10 mouse cellular contexts compared by ENCODE assay signal in the genomic region with DNA sequence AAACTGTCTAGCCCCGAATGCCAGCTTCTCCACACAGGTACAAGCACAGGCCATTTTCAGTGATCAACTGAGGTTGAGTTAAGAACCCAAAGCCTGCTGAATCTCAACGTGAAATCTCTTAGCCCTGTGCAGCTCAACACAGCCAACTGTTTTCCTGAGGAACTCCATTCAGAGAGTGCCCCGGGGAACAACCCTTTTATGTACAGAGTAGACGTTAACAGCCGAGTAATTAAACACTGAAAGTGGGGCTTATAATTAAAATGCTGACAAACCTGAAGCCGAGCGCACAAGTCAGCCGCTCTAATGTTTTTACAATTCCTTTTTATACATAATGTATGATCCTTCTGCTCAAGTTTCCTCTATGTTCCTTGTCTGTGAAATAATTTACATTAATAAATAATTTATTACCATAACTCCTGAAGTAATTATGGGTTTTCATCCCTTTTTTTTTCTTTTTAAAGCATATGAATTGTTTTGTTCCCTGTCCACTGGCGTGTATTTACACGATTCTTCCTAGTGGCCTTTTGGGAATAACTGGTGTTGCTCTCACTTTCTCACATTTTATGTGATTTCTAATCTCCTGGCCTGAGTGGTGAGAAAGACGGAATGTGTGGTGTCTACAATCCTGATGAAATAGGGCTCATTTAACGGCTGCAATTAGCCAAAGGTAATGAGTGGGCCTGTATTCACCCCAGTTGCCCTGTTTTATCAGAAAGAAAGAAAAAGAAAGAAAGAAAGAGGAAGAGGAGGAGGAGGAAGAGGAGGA. TPM values are rescaled to one million over a fixed set of nuclear protein-coding genes. Genes with fewer than 3 reads are reported as not detected.
A peak's percentile ranks its signal among the peaks of the same experiment; 100 is the strongest.
DNase-seq lines count a peak whose midpoint lies in the region; ATAC-seq and TF ChIP-seq lines count a peak whose summit lies in the region.
"Had no signal": no experiment of that assay in that cellular context is flagged by ENCODE, and none has a peak within 500 bp of the region (broad histone marks: within the 10 kb centered on the region; RNA-seq: fewer than 3 reads in every experiment).

No protein-coding gene starts in this region.

- intact Hi-C loops in gastrocnemius, postnatal 36 days (cut with DNase I): no loop called here

- no peak overlapping the region for H3K4me2 ChIP-seq in embryonic facial prominence, embryonic 15.5 days (replicated peaks)
- H3K4me2 ChIP-seq in hindbrain, embryonic 16.5 days (ENCODE audit: low read length): no peak overlapping the region
- H3K4me2 ChIP-seq in midbrain, postnatal 0 days (ENCODE audit: low read depth, low read length, poor library complexity, severe bottlenecking): no peak overlapping the region

- WGBS in embryonic facial prominence, embryonic 15.5 days: 38% methylated on average over 12 of the region's 12 CpGs
- WGBS in hindbrain, embryonic 16.5 days: 26% methylated on average over 12 of the region's 12 CpGs
- WGBS in midbrain, postnatal 0 days: 32% methylated on average over 12 of the region's 12 CpGs

- peak overlapping the region; percentile 67; the same call in 1 of the 2 replicates for H3K27ac ChIP-seq in embryonic facial prominence, embryonic 15.5 days (replicated peaks)
- H3K27ac ChIP-seq in hindbrain, embryonic 16.5 days (ENCODE audit: low read depth, low read length): peak overlapping the region; percentile 54
- H3K27ac ChIP-seq in midbrain, postnatal 0 days (ENCODE audit: low read depth, low read length): no peak overlapping the region

- no peak for TF ChIP-seq CTCF in midbrain, postnatal 0 days (IDR thresholded peaks at IDR 0.05)

- H3K27me3 ChIP-seq in embryonic facial prominence, embryonic 15.5 days: no peaks in the 10 kb centered on the region
- H3K27me3 ChIP-seq in hindbrain, embryonic 16.5 days (replicated peaks; ENCODE audit: control insufficient read depth, insufficient read depth, low read length): no peaks in the 10 kb centered on the region
- H3K27me3 ChIP-seq in midbrain, postnatal 0 days (ENCODE audit: insufficient read depth, low read length): no peaks in the 10 kb centered on the region

- ATAC-seq in embryonic facial prominence, embryonic 15.5 days (ENCODE audit: insufficient number of reproducible peaks, low FRiP score, low TSS enrichment, low read depth): no peak
- ATAC-seq in hindbrain, embryonic 16.5 days: peak; percentile 40; the same call in 1 of the 2 replicates
- ATAC-seq in midbrain, postnatal 0 days (ENCODE audit: low FRiP score): no peak

- peak; percentile 36 for DNase-seq in kidney, adult 9 months
- DNase-seq in kidney, postnatal 10 days: no peak
- peak; percentile 54 for DNase-seq in midbrain, postnatal 0 days (ENCODE audit: low spot score)
- DNase-seq in right cerebral cortex, postnatal 36 days (ENCODE audit: low spot score in 2 of 2): no peak
- no peak for DNase-seq in gastrocnemius, postnatal 36 days
- DNase-seq in adrenal gland, adult 2 months: no peak
- DNase-seq: heart, adult 11 months; right cerebral cortex, postnatal 25 days had no signal

- no peak overlapping the region for H3K4me3 ChIP-seq in embryonic facial prominence, embryonic 15.5 days (replicated peaks)
- H3K4me3 ChIP-seq in hindbrain, embryonic 16.5 days (ENCODE audit: low read length): no peak overlapping the region
- no peak overlapping the region for H3K4me3 ChIP-seq in midbrain, postnatal 0 days (ENCODE audit: low read depth, low read length)

- H3K9me3 ChIP-seq in embryonic facial prominence, embryonic 15.5 days (replicated peaks): no peaks in the 10 kb centered on the region
- H3K9me3 ChIP-seq in hindbrain, embryonic 16.5 days (ENCODE audit: control insufficient read depth, low read length): no peaks in the 10 kb centered on the region
- H3K9me3 ChIP-seq in midbrain, postnatal 0 days (ENCODE audit: low read length): no peaks in the 10 kb centered on the region

- H3K4me1 ChIP-seq in embryonic facial prominence, embryonic 15.5 days: peaks cover 45% of the 10 kb centered on the region
- H3K4me1 ChIP-seq in hindbrain, embryonic 16.5 days (ENCODE audit: control insufficient read depth, insufficient read depth, low read depth, low read length): peaks cover 3% of the 10 kb centered on the region
- peaks cover 7% of the 10 kb centered on the region; the same call in 1 of the 2 replicates for H3K4me1 ChIP-seq in midbrain, postnatal 0 days (ENCODE audit: insufficient read depth, low read length)

- no peak overlapping the region for H3K9ac ChIP-seq in embryonic facial prominence, embryonic 15.5 days
- H3K9ac ChIP-seq in hindbrain, embryonic 16.5 days (ENCODE audit: low read depth, low read length): no peak overlapping the region
- H3K9ac ChIP-seq in midbrain, postnatal 0 days (replicated peaks; ENCODE audit: low read length, poor library complexity, severe bottlenecking): no peak overlapping the region

- H3K36me3 ChIP-seq in embryonic facial prominence, embryonic 15.5 days: peaks cover 6% of the 10 kb centered on the region; the same call in 1 of the 2 replicates
- no peaks in the 10 kb centered on the region for H3K36me3 ChIP-seq in hindbrain, embryonic 16.5 days (ENCODE audit: control insufficient read depth, insufficient read depth, low read length)
- no peaks in the 10 kb centered on the region for H3K36me3 ChIP-seq in midbrain, postnatal 0 days (ENCODE audit: insufficient read depth, low read length)

RNA-seq across cellular contexts. Expression of a gene that starts 46.3 kb away (rescaled TPM):
- polyA plus RNA-seq in embryonic facial prominence, embryonic 15.5 days (2015; fragmentation: Nextera tagmentation; extraction: Ambion mirVana): 21.6 and 22.5 TPM in 2 replicates
- 14.7 and 16.3 TPM in 2 replicates for polyA plus RNA-seq in hindbrain, embryonic 16.5 days (2015; fragmentation: Nextera tagmentation; extraction: Ambion mirVana)
- total RNA-seq in midbrain, postnatal 0 days (2014; rRNA removed): 8.0 and 17.3 TPM in 2 replicates
- polyA plus RNA-seq in midbrain, postnatal 0 days (2015; fragmentation: Nextera tagmentation; extraction: Ambion mirVana): 7.3 and 9.4 TPM in 2 replicates
- 10 to 100 TPM; 15.0 to 16.1 TPM for total RNA-seq in gastrocnemius, postnatal 36 days (2021)
- total RNA-seq in adrenal gland, adult 2 months (2021): 10 to 100 TPM; 61.1 to 69.5 TPM
- polyA plus RNA-seq in adrenal gland, adult 2 months (2012; rRNA removed): 97.5 and 140 TPM in 2 replicates

Comparison
In these comparisons a context has a peak if more than half of its experiments do, and no peak if none do; other contexts are left out.
1. DNase-seq: peak in kidney, adult 9 months (single experiment) and midbrain, postnatal 0 days (single experiment); none in kidney, postnatal 10 days (single experiment), right cerebral cortex, postnatal 36 days (0 of 2), gastrocnemius, postnatal 36 days (0 of 2) and adrenal gland, adult 2 months (single experiment).